8 mouse cellular contexts compared by ENCODE assay signal in genomic region chr2:90504731-90505171, GRCm38 (mm10).
DNase-seq lines count a peak whose midpoint lies in the region; ATAC-seq and TF ChIP-seq lines count a peak whose summit lies in the region.

No protein-coding gene starts in this region.

- no peak overlapping the region for H3K4me2 ChIP-seq in hindbrain, postnatal 0 days (ENCODE audit: low read depth, low read length)
- H3K4me2 ChIP-seq in hindbrain, embryonic 11.5 days (replicated peaks; ENCODE audit: low read depth, low read length), result no peak overlapping the region
- no peak overlapping the region for H3K4me2 ChIP-seq in lung, postnatal 0 days (replicated peaks; ENCODE audit: low read depth, low read length)

- peak; percentile 87 for ATAC-seq in hindbrain, postnatal 0 days
- ATAC-seq in hindbrain, embryonic 11.5 days (ENCODE audit: low FRiP score), result no peak
- peak; percentile 79 for ATAC-seq in lung, postnatal 0 days

- H3K27me3 ChIP-seq in hindbrain, postnatal 0 days (ENCODE audit: insufficient read depth, low read length), result no peaks in the 10 kb centered on the region
- H3K27me3 ChIP-seq in hindbrain, embryonic 11.5 days (ENCODE audit: control insufficient read depth, insufficient read depth, low read length), result no peaks in the 10 kb centered on the region
- no peaks in the 10 kb centered on the region for H3K27me3 ChIP-seq in lung, postnatal 0 days (replicated peaks; ENCODE audit: insufficient read depth, low read length)

- H3K36me3 ChIP-seq in hindbrain, postnatal 0 days (ENCODE audit: insufficient read depth, low read length), result no peaks in the 10 kb centered on the region
- no peaks in the 10 kb centered on the region for H3K36me3 ChIP-seq in hindbrain, embryonic 11.5 days (ENCODE audit: control insufficient read depth, insufficient read depth, low read length)
- no peaks in the 10 kb centered on the region for H3K36me3 ChIP-seq in lung, postnatal 0 days (ENCODE audit: insufficient read depth, low read length)

- peak; percentile 68 for DNase-seq in hindbrain, postnatal 0 days (ENCODE audit: low spot score)
- DNase-seq in hindbrain, embryonic 11.5 days (ENCODE audit: low spot score), result no peak
- peak; percentile 20 for DNase-seq in adrenal gland, postnatal 25 days
- DNase-seq in gastrocnemius, adult 18-20 months (ENCODE audit: low spot score), result peak; percentile 88
- DNase-seq in layer of hippocampus, adult 9-11 months, result peak; percentile 90
- peak; percentile 58 for DNase-seq in lung, postnatal 0 days (ENCODE audit: low spot score)
- peak; percentile 64 to 65 for DNase-seq in spleen, adult 18-20 months
- DNase-seq in c-Kit-positive CD71-positive TER-119-positive erythroid progenitor cells, embryonic 14.5 days (ENCODE audit: low spot score), result no peak

- no peak overlapping the region for H3K4me3 ChIP-seq in hindbrain, postnatal 0 days (ENCODE audit: low read length)
- H3K4me3 ChIP-seq in hindbrain, embryonic 11.5 days (ENCODE audit: low read depth, low read length), result no peak overlapping the region
- H3K4me3 ChIP-seq in lung, postnatal 0 days (ENCODE audit: low read depth, low read length), result no peak overlapping the region

- H3K27ac ChIP-seq in hindbrain, postnatal 0 days, result peak overlapping the region; percentile 41; the same call in 1 of the 2 replicates
- no peak overlapping the region for H3K27ac ChIP-seq in hindbrain, embryonic 11.5 days (ENCODE audit: low read depth, low read length)
- no peak overlapping the region for H3K27ac ChIP-seq in lung, postnatal 0 days (ENCODE audit: low read length)

- H3K4me1 ChIP-seq in hindbrain, postnatal 0 days (ENCODE audit: insufficient read depth, low read length), result peaks cover 21% of the 10 kb centered on the region; the same call in 1 of the 2 replicates
- H3K4me1 ChIP-seq in hindbrain, embryonic 11.5 days (replicated peaks; ENCODE audit: control insufficient read depth, insufficient read depth, low read length), result no peaks in the 10 kb centered on the region
- H3K4me1 ChIP-seq in lung, postnatal 0 days (ENCODE audit: insufficient read depth, low read depth, low read length), result no peaks in the 10 kb centered on the region; the same call in 1 of the 2 replicates

- peak; percentile 35; the same call in 1 of the 2 replicates for TF ChIP-seq EP300 in lung, postnatal 0 days (IDR thresholded peaks at IDR 0.05)

- whole genome bisulfite sequencing in hindbrain, postnatal 0 days, result 52% methylated on average over 6 of the region's 6 CpGs
- WGBS in hindbrain, embryonic 11.5 days, result 89% methylated on average over 6 of the region's 6 CpGs
- 49% methylated on average over 6 of the region's 6 CpGs for WGBS in lung, postnatal 0 days

- no peaks in the 10 kb centered on the region for H3K9me3 ChIP-seq in hindbrain, postnatal 0 days (ENCODE audit: low read length)
- no peaks in the 10 kb centered on the region for H3K9me3 ChIP-seq in hindbrain, embryonic 11.5 days (ENCODE audit: control insufficient read depth, low read length)
- H3K9me3 ChIP-seq in lung, postnatal 0 days (ENCODE audit: low read length), result no peaks in the 10 kb centered on the region

- no peak for TF ChIP-seq CTCF in hindbrain, postnatal 0 days (IDR thresholded peaks at IDR 0.05; ENCODE audit: low read depth)
- TF ChIP-seq CTCF in lung, postnatal 0 days (IDR thresholded peaks at IDR 0.05), result peak; percentile 44

- H3K9ac ChIP-seq in hindbrain, postnatal 0 days (replicated peaks; ENCODE audit: low read length), result no peak overlapping the region
- H3K9ac ChIP-seq in hindbrain, embryonic 11.5 days (ENCODE audit: low read depth, low read length), result no peak overlapping the region
- no peak overlapping the region for H3K9ac ChIP-seq in lung, postnatal 0 days (replicated peaks; ENCODE audit: low read depth)

Comparison
In these comparisons a context has a peak if more than half of its experiments do, and no peak if none do; other contexts are left out.
1. DNase-seq: peak in hindbrain, postnatal 0 days (single experiment), adrenal gland, postnatal 25 days (single experiment), gastrocnemius, adult 18-20 months (single experiment), layer of hippocampus, adult 9-11 months (single experiment), lung, postnatal 0 days (single experiment) and spleen, adult 18-20 months (2 of 2); none in hindbrain, embryonic 11.5 days (single experiment) and c-Kit-positive CD71-positive TER-119-positive erythroid progenitor cells, embryonic 14.5 days (single experiment).